Mouse (Mus musculus): ENCODE measurements around the gene Slc25a10.

DNA sequence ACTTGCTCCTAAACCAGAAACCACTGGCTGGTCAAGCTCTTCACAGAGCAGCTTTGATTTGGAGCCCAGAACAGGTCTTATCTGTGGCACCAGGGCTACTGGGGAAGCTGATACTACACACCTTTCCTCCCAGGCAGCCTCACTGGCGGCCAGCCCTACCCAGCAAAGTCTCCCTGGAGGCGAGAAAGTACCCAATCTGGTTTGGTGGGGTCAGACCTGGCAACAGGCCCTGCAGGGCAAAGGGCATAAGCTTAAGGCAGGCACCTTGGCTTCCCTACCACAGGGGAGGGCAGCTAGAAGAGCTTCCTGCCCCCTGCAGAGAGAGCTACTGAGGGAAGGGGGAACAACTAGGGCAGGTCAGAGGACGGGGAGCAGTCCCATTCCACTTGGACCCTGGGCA is 8.7 kb downstream of the Slc25a10 start:
- TF ChIP-seq CTCF (IDR thresholded peaks at IDR 0.05; ENCODE audit: borderline replicate concordance, insufficient read depth, low read length) (no peak), POLR2A (IDR thresholded peaks at IDR 0.05; ENCODE audit: low read depth, low read length) (no peak)
